Mouse (Mus musculus) lung, postnatal 0 days (tissue): ENCODE measurements around the gene D430041D05Rik. TPM values are rescaled to one million over a fixed set of nuclear protein-coding genes. Genes with fewer than 3 reads are reported as not detected.
A peak's percentile ranks its signal among the peaks of the same experiment; 100 is the strongest.

Source experiments
- ATAC-seq: fragments of 200-750 bp; cut with Nextera tagmentation; 2 replicates; pipeline ENCODE4 v1.8.0; 2017; ENCODE audit warnings: moderate library complexity
- DNase-seq: peaks from one replicate; pipeline ENCODE4 v3.0.0-alpha.2; 2016; ENCODE audit warnings: low spot score
- H3K27ac ChIP-seq: fragments of 300-500 bp; sonication (generic); 2 replicates; pipeline ENCODE4 v1.5.1; 2014; ENCODE audit warnings: antibody characterized with exemption, mild to moderate bottlenecking, low read length, mixed read lengths
- H3K27me3 ChIP-seq: fragments of 300-500 bp; sonication (generic); replicated peaks from 2 replicates; pipeline ENCODE4 v1.6.1; 2014; ENCODE audit warnings: low read length, mixed read lengths; ENCODE audit not compliant: insufficient read depth
- H3K36me3 ChIP-seq: fragments of 300-500 bp; sonication (generic); 2 replicates; pipeline ENCODE4 v1.6.1; 2014; ENCODE audit warnings: low read length, mixed read lengths; ENCODE audit not compliant: insufficient read depth
- H3K4me1 ChIP-seq: fragments of 300-500 bp; sonication (generic); 2 replicates; pipeline ENCODE4 v1.6.1; 2014; ENCODE audit warnings: antibody characterized with exemption, low read depth, low read length, mixed read lengths; ENCODE audit not compliant: insufficient read depth
- H3K4me2 ChIP-seq: fragments of 300-500 bp; sonication (generic); replicated peaks from 2 replicates; pipeline ENCODE4 v1.6.1; 2014; ENCODE audit warnings: low read depth, mild to moderate bottlenecking, low read length, moderate library complexity, mixed read lengths
- H3K4me3 ChIP-seq: fragments of 300-500 bp; sonication (generic); 2 replicates; pipeline ENCODE4 v1.5.1; 2014; ENCODE audit warnings: low read depth, low read length
- H3K9ac ChIP-seq: fragments of 300-500 bp; sonication (generic); replicated peaks from 2 replicates; pipeline ENCODE4 v1.6.1; 2014; ENCODE audit warnings: low read depth, mild to moderate bottlenecking
- H3K9me3 ChIP-seq: fragments of 300-500 bp; sonication (generic); 2 replicates; pipeline ENCODE4 v1.6.1; 2016; ENCODE audit warnings: low read length, mixed read lengths
- CTCF ChIP-seq: IDR thresholded peaks from 2 replicates; pipeline ENCODE4 v1.5.1; 2016; ENCODE audit warnings: antibody characterized with exemption, mild to moderate bottlenecking
- EP300 ChIP-seq: IDR thresholded peaks from 2 replicates; pipeline ENCODE4 v1.6.1; 2016; ENCODE audit warnings: antibody characterized with exemption, mild to moderate bottlenecking, control low read depth
- WGBS: fragments of 180-500 bp; shearing (Covaris S2); extraction: QIAGEN DNeasy Blood & Tissue Kit; methylation state at CpG from one replicate; pipeline ENCODE4 v1.1.7; 2014; 5-methylcytosine and 5-hydroxymethylcytosine counted together
- polyA plus RNA-seq: library from polyadenylated mRNA; unstranded; fragments of >200 nt; fragmentation: Nextera tagmentation; extraction: Ambion mirVana; gene quantifications from 2 replicates; pipeline ENCODE4 v1.2.1, GENCODE M21; 2015

Gene D430041D05Rik
- polyA plus RNA-seq, 1 experiment from 2014 or later, result 0.69 TPM

GRCm38 (mm10) chr2:104395961-104396360 lies 14.9 kb downstream of the D430041D05Rik start:
- TF ChIP-seq CTCF (no peak), EP300 (no peak)
- Histone ChIP-seq H3K4me2 (no peak overlapping the region), H3K36me3 (no peaks in the 10 kb centered on the region), H3K9ac (no peak overlapping the region), H3K4me3 (no peak overlapping the region), H3K9me3 (no peaks in the 10 kb centered on the region), H3K4me1 (no peaks in the 10 kb centered on the region), H3K27me3 (no peaks in the 10 kb centered on the region), H3K27ac (no peak overlapping the region)
- 62% methylated on average over 9 of the region's 9 CpGs for WGBS
- DNase-seq (no peak), ATAC-seq (no peak)

GRCm38 (mm10) chr2:104394769-104395168 lies 16.0 kb downstream of the D430041D05Rik start:
- no peak for TF ChIP-seq EP300
- no peak for TF ChIP-seq CTCF

GRCm38 (mm10) chr2:104392700-104393312 lies 18.0 kb downstream of the D430041D05Rik start:
- TF ChIP-seq CTCF (no peak), EP300 (no peak)
- H3K4me3 ChIP-seq, result no peak overlapping the region
- H3K27ac ChIP-seq, result no peak overlapping the region
- no peaks in the 10 kb centered on the region for H3K9me3 ChIP-seq
- H3K4me1 ChIP-seq, result no peaks in the 10 kb centered on the region
- DNase-seq (peak; percentile 17), ATAC-seq (no peak)
- H3K9ac ChIP-seq, result no peak overlapping the region
- WGBS, result 65% methylated on average over 4 of the region's 4 CpGs
- H3K4me2 ChIP-seq, result no peak overlapping the region
- no peaks in the 10 kb centered on the region for H3K36me3 ChIP-seq
- no peaks in the 10 kb centered on the region for H3K27me3 ChIP-seq

More at GRCm38 (mm10) chr2:104394769-104395168, 16.0 kb downstream of the D430041D05Rik start:
- no peaks in the 10 kb centered on the region for H3K27me3 ChIP-seq
- no peak overlapping the region for H3K4me2 ChIP-seq
- ATAC-seq (no peak), DNase-seq (no peak)
- no peak overlapping the region for H3K4me3 ChIP-seq
- H3K9ac ChIP-seq, result no peak overlapping the region
- WGBS, result 67% methylated on average over 2 of the region's 2 CpGs
- no peaks in the 10 kb centered on the region for H3K36me3 ChIP-seq
- H3K4me1 ChIP-seq, result no peaks in the 10 kb centered on the region
- no peak overlapping the region for H3K27ac ChIP-seq
- H3K9me3 ChIP-seq, result no peaks in the 10 kb centered on the region

- Histone ChIP-seq H3K4me2 (no peak overlapping the region), H3K9ac (no peak overlapping the region), H3K27me3 (no peaks in the 10 kb centered on the region), H3K9me3 (no peaks in the 10 kb centered on the region), H3K36me3 (no peaks in the 10 kb centered on the region), H3K27ac (no peak overlapping the region), H3K4me3 (no peak overlapping the region), H3K4me1 (no peaks in the 10 kb centered on the region)
- no peak for DNase-seq
- ATAC-seq, result no peak
- WGBS, result 88% methylated on average over 11 of the region's 11 CpGs
- TF ChIP-seq CTCF (no peak), EP300 (no peak)
These were observed 21.6 kb downstream of the D430041D05Rik start for GRCm38 (mm10) chr2:104389231-104389630.

GRCm38 (mm10) chr2:104385941-104386340 lies 24.9 kb downstream of the D430041D05Rik start:
- DNase-seq, result no peak
- H3K9me3 ChIP-seq, result no peaks in the 10 kb centered on the region
- no peak for TF ChIP-seq EP300
- no peak for TF ChIP-seq CTCF
- no peaks in the 10 kb centered on the region for H3K27me3 ChIP-seq
- H3K4me2 ChIP-seq, result no peak overlapping the region
- H3K9ac ChIP-seq, result no peak overlapping the region
- H3K27ac ChIP-seq, result no peak overlapping the region
- no peaks in the 10 kb centered on the region for H3K4me1 ChIP-seq
- no peak for ATAC-seq
- no peak overlapping the region for H3K4me3 ChIP-seq
- H3K36me3 ChIP-seq, result no peaks in the 10 kb centered on the region
- WGBS, result 75% methylated on average over 2 of the region's 2 CpGs

DNA sequence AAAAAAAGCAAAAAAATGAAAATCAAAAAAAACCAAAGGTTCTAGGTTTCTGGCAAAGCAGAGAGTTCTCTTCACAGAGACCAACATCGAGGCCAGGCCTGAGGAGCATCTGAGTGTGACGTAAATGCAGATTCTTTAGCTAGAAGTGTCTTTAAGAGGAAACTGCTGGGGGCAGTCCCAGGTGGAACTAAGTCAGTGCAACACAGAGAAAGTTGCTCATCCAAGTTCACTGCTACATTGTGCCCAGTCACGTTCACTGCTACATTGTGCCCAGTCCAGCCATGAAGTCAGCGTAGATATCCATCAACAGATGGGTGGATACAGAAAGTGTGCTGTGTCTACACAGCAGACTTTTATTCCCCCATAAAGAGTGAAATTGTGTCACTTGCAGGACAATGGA lies 27.2 kb downstream of the D430041D05Rik start:
- TF ChIP-seq CTCF (no peak), EP300 (no peak)
- ATAC-seq (no peak), DNase-seq (no peak)
- no peaks in the 10 kb centered on the region for H3K27me3 ChIP-seq
- H3K9ac ChIP-seq, result no peak overlapping the region
- WGBS, result 84% methylated on average over 4 of the region's 4 CpGs
- no peaks in the 10 kb centered on the region for H3K36me3 ChIP-seq
- no peak overlapping the region for H3K4me2 ChIP-seq
- H3K4me1 ChIP-seq, result no peaks in the 10 kb centered on the region
- no peaks in the 10 kb centered on the region for H3K9me3 ChIP-seq
- H3K4me3 ChIP-seq, result no peak overlapping the region
- H3K27ac ChIP-seq, result no peak overlapping the region

DNA sequence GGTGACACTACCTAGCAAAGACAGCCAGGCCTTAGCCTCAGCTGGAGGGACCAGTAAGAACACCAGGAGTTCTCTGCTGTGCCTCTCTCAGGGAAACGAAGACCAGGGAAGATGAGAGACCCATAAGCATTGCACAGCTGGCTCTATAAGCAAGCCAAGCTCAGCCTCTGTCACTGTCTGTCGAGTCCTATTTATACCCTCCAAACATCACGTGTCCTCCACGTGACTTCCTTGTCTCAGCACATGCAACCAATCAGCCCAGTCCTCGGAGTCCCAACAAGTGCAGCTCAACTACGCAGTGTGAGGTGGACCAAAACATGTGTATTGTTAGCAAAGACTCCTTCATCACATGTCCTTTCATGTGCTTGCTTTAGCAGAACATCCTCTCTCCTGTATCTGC lies 28.0 kb downstream of the D430041D05Rik start:
- 73% methylated on average over 6 of the region's 6 CpGs for WGBS
- H3K4me1 ChIP-seq, result no peaks in the 10 kb centered on the region
- no peak for TF ChIP-seq EP300
- no peak overlapping the region for H3K9ac ChIP-seq
- DNase-seq (no peak), ATAC-seq (no peak)
- H3K4me2 ChIP-seq, result no peak overlapping the region
- no peak overlapping the region for H3K27ac ChIP-seq
- no peaks in the 10 kb centered on the region for H3K9me3 ChIP-seq
- H3K36me3 ChIP-seq, result no peaks in the 10 kb centered on the region
- no peak overlapping the region for H3K4me3 ChIP-seq
- H3K27me3 ChIP-seq, result no peaks in the 10 kb centered on the region
